Mouse (Mus musculus) stomach, postnatal 0 days (tissue): ENCODE results near the gene Chka. TPM values are rescaled to one million over a fixed set of nuclear protein-coding genes. Genes with fewer than 3 reads are reported as not detected.
A peak's percentile ranks its signal among the peaks of the same experiment; 100 is the strongest.

Source experiments
- ATAC-seq: fragments of 200-750 bp; cut with Nextera tagmentation; 2 replicates; pipeline ENCODE4 v1.8.0; 2017; ENCODE audit not compliant: low FRiP score, low TSS enrichment
- DNase-seq: peaks from one replicate; pipeline ENCODE4 v3.0.0-alpha.2; 2016; ENCODE audit warnings: low spot score
- H3K27ac ChIP-seq: fragments of 300-500 bp; sonication (generic); replicated peaks from 2 replicates; pipeline ENCODE4 v1.5.1; 2014; ENCODE audit warnings: mild to moderate bottlenecking, control low read depth
- H3K27me3 ChIP-seq: fragments of 300-500 bp; sonication (generic); 2 replicates; pipeline ENCODE4 v1.6.1; 2014; ENCODE audit warnings: low read length; ENCODE audit not compliant: control insufficient read depth, insufficient read depth
- H3K36me3 ChIP-seq: fragments of 300-500 bp; sonication (generic); 2 replicates; pipeline ENCODE4 v1.6.1; 2014; ENCODE audit warnings: low read length, mixed read lengths; ENCODE audit not compliant: control insufficient read depth, insufficient read depth
- H3K4me1 ChIP-seq: fragments of 300-500 bp; sonication (generic); replicated peaks from 2 replicates; pipeline ENCODE4 v1.6.1; 2014; ENCODE audit warnings: antibody characterized with exemption; ENCODE audit not compliant: control insufficient read depth, insufficient read depth
- H3K4me2 ChIP-seq: fragments of 300-500 bp; sonication (generic); replicated peaks from 2 replicates; pipeline ENCODE4 v1.6.1; 2014; ENCODE audit warnings: low read depth, mild to moderate bottlenecking, control low read depth, moderate library complexity
- H3K4me3 ChIP-seq: fragments of 300-500 bp; sonication (generic); 2 replicates; pipeline ENCODE4 v1.5.1; 2014; ENCODE audit warnings: low read depth, low read length, control low read depth
- H3K9ac ChIP-seq: fragments of 300-500 bp; sonication (generic); 2 replicates; pipeline ENCODE4 v1.6.1; 2014; ENCODE audit warnings: mild to moderate bottlenecking, low read length, control low read depth, mixed read lengths
- H3K9me3 ChIP-seq: fragments of 300-500 bp; sonication (generic); 2 replicates; pipeline ENCODE4 v1.6.1; 2016; ENCODE audit warnings: low read length; ENCODE audit not compliant: control insufficient read depth
- CTCF ChIP-seq: IDR thresholded peaks from 2 replicates; pipeline ENCODE4 v1.5.1; 2016; ENCODE audit warnings: antibody characterized with exemption, low read depth, mild to moderate bottlenecking, moderate library complexity
- EP300 ChIP-seq: optimal IDR thresholded peaks from 2 replicates; pipeline ENCODE3; 2016; ENCODE audit warnings: antibody characterized with exemption
- WGBS: fragments of 180-500 bp; shearing (Covaris S2); extraction: QIAGEN DNeasy Blood & Tissue Kit; methylation state at CpG from one replicate; pipeline ENCODE4 v1.1.7; 2014; 5-methylcytosine and 5-hydroxymethylcytosine counted together
- polyA plus RNA-seq: library from polyadenylated mRNA; unstranded; fragments of >200 nt; fragmentation: Nextera tagmentation; extraction: Ambion mirVana; gene quantifications from 2 replicates; pipeline ENCODE4 v1.2.1, GENCODE M21; 2015

Chka gene
- polyA plus RNA-seq, 1 experiment from 2014 or later, result 21.2 TPM

- Histone ChIP-seq H3K9ac (no peak overlapping the region), H3K4me2 (no peak overlapping the region), H3K4me1 (peaks cover 6% of the 10 kb centered on the region), H3K9me3 (no peaks in the 10 kb centered on the region), H3K4me3 (no peak overlapping the region), H3K36me3 (no peaks in the 10 kb centered on the region), H3K27ac (peak overlapping the region; percentile 40; the same call in 1 of the 2 replicates), H3K27me3 (no peaks in the 10 kb centered on the region)
- TF ChIP-seq CTCF (no peak), EP300 (no peak)
- no peak for DNase-seq
- 59% methylated on average over 7 of the region's 7 CpGs for WGBS
- ATAC-seq, result no peak
Observed at GRCm38 (mm10) chr19:3848207-3848808, 3.3 kb upstream of the Chka start.

- H3K4me3 ChIP-seq, result no peak overlapping the region
- H3K27ac ChIP-seq, result peak overlapping the region; percentile 99
- no peaks in the 10 kb centered on the region for H3K27me3 ChIP-seq
- WGBS, result 77% methylated on average over 2 of the region's 2 CpGs
- TF ChIP-seq CTCF (no peak), EP300 (no peak)
- no peaks in the 10 kb centered on the region for H3K36me3 ChIP-seq
- H3K9me3 ChIP-seq, result no peaks in the 10 kb centered on the region
- ATAC-seq (no peak), DNase-seq (no peak)
- no peak overlapping the region for H3K4me2 ChIP-seq
- no peak overlapping the region; the same call in 1 of the 2 replicates for H3K9ac ChIP-seq
- H3K4me1 ChIP-seq, result peaks cover 6% of the 10 kb centered on the region
Observed at GRCm38 (mm10) chr19:3849251-3849650, 2.3 kb upstream of the Chka start.

GRCm38 (mm10) chr19:3850076-3850475 lies 1.5 kb upstream of the Chka start:
- H3K27me3 ChIP-seq, result no peaks in the 10 kb centered on the region
- H3K9me3 ChIP-seq, result no peaks in the 10 kb centered on the region
- H3K36me3 ChIP-seq, result no peaks in the 10 kb centered on the region
- H3K4me3 ChIP-seq, result no peak overlapping the region
- peaks cover 6% of the 10 kb centered on the region for H3K4me1 ChIP-seq
- H3K27ac ChIP-seq, result peak overlapping the region; percentile 99
- no peak for TF ChIP-seq EP300
- TF ChIP-seq CTCF, result no peak
- DNase-seq, result peak; percentile 70
- peak; percentile 7; the same call in 1 of the 2 replicates for ATAC-seq
- WGBS, result 36% methylated on average over 5 of the region's 5 CpGs
- no peak overlapping the region for H3K9ac ChIP-seq
- no peak overlapping the region for H3K4me2 ChIP-seq

GRCm38 (mm10) chr19:3850847-3851469 lies 615 bp upstream of the Chka start:
- peak overlapping the region; percentile 82 for H3K4me3 ChIP-seq
- peak; percentile 26 for ATAC-seq
- WGBS, result 4% methylated on average over 19 of the region's 19 CpGs
- peak; percentile 72 for DNase-seq
- no peaks in the 10 kb centered on the region for H3K36me3 ChIP-seq
- H3K27ac ChIP-seq, result peak overlapping the region; percentile 99
- no peaks in the 10 kb centered on the region for H3K9me3 ChIP-seq
- H3K27me3 ChIP-seq, result no peaks in the 10 kb centered on the region
- peaks cover 8% of the 10 kb centered on the region for H3K4me1 ChIP-seq
- H3K9ac ChIP-seq, result peak overlapping the region; percentile 61
- no peak for TF ChIP-seq EP300
- no peak for TF ChIP-seq CTCF
- peak overlapping the region; percentile 91 for H3K4me2 ChIP-seq

DNA sequence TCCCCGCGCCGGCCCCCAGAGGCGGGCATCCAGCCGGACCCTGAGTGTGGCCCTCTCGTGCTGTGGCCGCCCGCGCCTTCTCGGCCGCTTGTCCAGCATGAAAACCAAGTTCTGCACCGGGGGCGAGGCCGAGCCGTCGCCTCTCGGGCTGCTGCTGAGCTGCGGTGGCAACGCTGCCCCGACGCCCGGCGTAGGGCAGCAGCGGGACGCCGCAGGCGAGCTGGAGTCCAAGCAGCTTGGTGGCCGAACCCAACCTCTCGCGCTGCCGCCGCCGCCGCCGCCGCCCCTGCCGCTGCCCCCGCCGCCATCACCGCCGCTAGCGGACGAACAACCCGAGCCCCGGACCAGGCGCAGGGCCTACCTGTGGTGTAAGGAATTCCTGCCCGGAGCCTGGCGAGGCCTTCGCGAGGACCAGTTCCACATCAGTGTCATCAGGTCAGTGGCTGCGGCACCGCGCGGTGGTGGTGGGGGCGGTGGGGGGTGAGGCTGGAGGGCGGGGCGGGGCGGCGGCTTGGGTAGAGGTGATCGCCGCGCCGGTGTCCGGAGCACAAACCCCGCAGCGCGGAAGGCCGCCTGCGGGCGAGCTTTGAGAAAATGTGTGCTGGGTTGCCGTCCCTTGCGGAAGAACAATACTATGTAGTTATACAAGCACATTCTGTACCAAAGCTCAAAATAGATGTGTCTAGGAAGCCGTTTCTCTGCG lies 557 bp downstream of the Chka start:
- peak overlapping the region; percentile 82 for H3K4me3 ChIP-seq
- WGBS, result under 1% methylated on average over 65 of the region's 74 CpGs
- peak; percentile 71 for DNase-seq
- H3K9ac ChIP-seq, result peak overlapping the region; percentile 91
- H3K27ac ChIP-seq, result peak overlapping the region; percentile 99
- peak; percentile 17 for ATAC-seq
- H3K9me3 ChIP-seq, result no peaks in the 10 kb centered on the region
- H3K36me3 ChIP-seq, result no peaks in the 10 kb centered on the region
- H3K4me1 ChIP-seq, result peaks cover 8% of the 10 kb centered on the region
- H3K4me2 ChIP-seq, result peak overlapping the region; percentile 91
- no peak for TF ChIP-seq EP300
- H3K27me3 ChIP-seq, result no peaks in the 10 kb centered on the region

DNA sequence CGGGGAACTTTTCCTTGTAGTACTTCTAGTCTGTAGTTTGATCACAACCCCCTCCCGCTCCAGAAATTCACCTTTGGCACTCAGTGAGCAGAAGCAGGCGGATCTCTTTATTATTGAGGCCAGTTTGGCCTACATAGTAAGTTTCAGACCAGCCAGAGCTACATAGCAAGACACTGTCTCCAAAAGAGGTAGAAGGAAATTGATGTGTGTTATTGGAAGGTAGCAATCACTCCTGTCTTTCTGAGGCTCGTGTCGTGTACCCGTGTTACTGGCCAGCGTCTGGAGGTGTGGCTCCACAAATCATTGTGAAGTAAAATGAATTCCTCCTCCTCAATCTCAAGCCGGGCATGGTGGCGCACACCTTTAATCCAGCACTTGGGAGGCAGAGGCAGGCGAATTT lies 1.5 kb downstream of the Chka start:
- ATAC-seq (no peak), DNase-seq (no peak)
- TF ChIP-seq EP300, result no peak
- TF ChIP-seq CTCF, result no peak
- Histone ChIP-seq H3K9me3 (no peaks in the 10 kb centered on the region), H3K9ac (no peak overlapping the region), H3K4me2 (peak overlapping the region; percentile 91), H3K27me3 (no peaks in the 10 kb centered on the region), H3K4me1 (peaks cover 8% of the 10 kb centered on the region), H3K4me3 (peak overlapping the region; percentile 82), H3K27ac (no peak overlapping the region), H3K36me3 (no peaks in the 10 kb centered on the region)
- WGBS, result 70% methylated on average over 10 of the region's 10 CpGs
